Mouse (Mus musculus) hematopoietic stem cell, adult 5-6 weeks (primary cell): ENCODE measurements around the gene Erc2. TPM values are rescaled to one million over a fixed set of nuclear protein-coding genes. Genes with fewer than 3 reads are reported as not detected.

Source experiments
- ATAC-seq, 2 experiments: fragments of 125-278 bp in 1 of 2; replicated peaks in 1 of 2; 2 replicates each; pipeline ENCODE4 v1.8.0; 2016 to 2017; ENCODE audit warnings: inconsistent platforms in 2 of 2, mild to moderate bottlenecking in 2 of 2, moderate number of reproducible peaks in 2 of 2, low read depth in 1 of 2, moderate TSS enrichment in 1 of 2; ENCODE audit not compliant: low FRiP score in 2 of 2, poor library complexity in 2 of 2, severe bottlenecking in 2 of 2, insufficient read depth in 1 of 2, low TSS enrichment in 1 of 2
- total RNA-seq: library from RNA; stranded (forward); fragments of 172-1452, 232-1000 nt; gene quantifications from 2 replicates; pipeline ENCODE4 v1.2.3, GENCODE M21; 2017

Erc2 gene
- total RNA-seq, 1 experiment from 2014 or later: not detected

DNA sequence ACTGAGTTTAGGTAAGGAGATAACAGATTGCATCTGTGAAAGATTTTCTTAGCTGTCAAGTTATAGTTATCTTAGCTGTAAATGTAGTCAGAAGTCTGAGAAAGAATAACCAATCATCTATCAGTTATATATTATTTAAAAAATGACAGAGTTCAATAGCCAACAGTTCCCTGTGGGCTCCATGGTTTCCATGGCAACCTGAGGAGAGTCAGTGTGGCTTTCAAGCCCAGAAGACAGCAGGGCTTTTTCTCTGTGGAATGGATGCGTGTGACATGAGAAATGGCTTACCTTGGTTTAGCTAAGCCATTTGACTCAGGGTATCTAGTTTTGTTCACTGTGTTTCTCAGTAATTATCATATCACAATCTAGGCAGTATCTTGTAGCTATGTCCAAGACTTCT lies 117.2 kb downstream of the Erc2 start:
- no peak for ATAC-seq

DNA sequence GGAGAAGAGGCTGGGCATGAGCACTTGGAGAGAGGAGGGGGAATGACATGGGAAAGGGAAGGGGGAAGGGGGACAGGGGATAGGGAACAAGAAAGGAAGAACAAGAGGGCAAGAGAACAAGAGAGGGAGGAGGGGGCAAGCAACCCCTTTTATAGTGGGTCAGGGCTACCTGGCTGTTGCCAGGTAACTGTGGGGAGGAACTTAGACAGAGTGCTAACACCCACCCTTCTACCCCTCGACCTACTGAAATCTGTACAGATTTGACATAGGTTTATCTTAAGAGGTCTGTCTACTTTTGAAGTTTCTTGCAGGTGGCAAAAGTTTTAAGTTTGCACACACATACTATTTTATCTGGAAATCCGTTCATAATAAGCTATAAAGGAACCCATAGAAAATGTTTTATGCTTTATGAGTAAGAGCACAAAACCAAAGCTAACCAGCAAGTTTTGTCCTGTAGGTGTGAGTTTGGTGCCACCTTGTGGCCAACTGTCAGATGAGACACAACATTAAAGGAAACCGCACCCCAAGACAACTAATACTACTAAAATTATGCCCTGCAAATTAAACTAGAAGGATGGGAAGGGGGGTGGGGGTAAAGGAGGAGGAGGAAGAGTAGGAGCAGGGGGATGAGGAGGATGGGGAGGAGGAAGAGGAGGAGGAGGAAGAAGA lies 119.2 kb downstream of the Erc2 start:
- peak; percentile 56 to 66; a peak in 3 of 4 replicates for ATAC-seq

DNA sequence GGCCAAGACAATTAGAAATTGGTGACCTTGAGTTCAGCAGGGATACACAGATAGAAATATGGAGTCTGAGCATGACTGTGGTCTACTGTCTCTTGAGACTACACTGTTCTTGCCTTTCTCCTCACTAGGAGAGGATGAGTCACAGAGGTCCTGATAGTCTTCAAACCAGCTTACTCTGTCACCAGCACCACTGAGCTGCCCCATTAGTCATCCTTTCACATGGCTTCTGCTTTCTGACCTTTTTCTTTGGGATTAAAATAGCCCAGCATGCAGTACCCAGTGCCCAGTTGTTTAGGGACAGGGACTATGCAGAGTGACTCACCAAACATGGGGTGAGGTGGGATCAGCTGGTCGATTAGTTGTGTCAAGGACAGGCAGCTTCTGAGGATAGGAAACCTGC lies 132.1 kb downstream of the Erc2 start:
- no peak for ATAC-seq

DNA sequence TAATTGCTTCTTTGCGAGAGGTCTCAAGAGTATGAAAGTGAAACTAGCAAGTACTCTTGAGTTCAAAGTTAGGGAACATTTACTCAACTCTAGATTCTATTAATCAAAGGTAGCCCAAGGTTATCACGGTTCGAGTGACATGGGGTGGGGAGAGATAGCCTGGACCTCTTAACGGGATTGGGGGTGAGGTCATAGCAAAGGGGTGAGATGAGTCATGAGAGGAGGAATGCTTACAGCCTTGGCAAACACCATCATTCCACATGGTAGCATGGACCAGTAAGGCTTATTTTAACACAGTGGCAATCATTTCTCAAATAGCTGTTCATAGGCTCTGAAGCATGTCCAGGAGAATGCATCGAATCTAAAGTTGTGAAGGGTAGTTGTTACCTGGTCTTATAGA lies 134.7 kb downstream of the Erc2 start:
- ATAC-seq: no peak

DNA sequence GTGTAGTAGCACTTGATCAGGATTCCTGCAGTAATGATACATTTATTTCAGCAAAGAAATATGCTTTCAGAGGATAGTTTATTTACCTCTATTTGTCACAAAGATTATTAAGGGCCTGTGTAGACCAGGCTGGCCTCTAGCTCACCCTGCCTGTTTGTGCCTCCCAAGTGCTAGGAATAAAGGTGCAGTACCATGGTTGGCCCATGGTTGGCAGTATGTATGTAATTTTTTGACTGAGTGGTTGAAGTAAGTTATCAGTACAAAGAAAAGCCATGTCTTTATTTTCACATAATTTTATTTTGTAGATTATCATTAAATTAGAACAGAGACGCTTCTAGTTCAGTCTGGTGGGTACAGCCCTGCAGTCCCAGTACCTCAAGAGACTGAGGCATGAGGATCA lies 136.0 kb downstream of the Erc2 start:
- ATAC-seq: no peak

DNA sequence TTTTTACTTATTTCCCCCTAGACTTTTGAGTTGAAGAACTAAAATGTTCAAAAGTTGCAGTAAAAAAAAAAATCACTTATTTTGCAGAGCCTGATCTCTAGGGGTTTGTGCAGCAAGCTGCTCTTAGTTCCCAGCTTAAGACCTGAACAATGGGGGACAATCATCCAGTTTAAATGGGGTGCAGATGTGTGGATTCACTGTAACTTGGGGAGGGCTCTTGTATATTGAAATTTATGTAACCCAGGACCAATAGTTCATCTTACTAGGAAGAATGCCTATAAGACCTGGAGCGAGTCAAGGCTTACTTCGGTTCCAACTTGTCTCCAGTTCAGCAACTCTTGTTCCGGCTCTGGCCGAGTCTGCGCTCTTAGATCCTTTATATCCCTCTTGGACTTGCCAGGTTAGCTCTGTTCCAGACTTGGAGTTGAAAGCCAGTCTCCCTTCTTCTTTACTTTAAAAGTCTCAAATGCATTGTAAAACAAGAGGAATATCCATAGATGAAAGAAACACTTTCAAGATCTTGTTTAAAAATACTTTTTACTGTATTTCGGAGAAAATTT lies 136.9 kb downstream of the Erc2 start:
- no peak for ATAC-seq

DNA sequence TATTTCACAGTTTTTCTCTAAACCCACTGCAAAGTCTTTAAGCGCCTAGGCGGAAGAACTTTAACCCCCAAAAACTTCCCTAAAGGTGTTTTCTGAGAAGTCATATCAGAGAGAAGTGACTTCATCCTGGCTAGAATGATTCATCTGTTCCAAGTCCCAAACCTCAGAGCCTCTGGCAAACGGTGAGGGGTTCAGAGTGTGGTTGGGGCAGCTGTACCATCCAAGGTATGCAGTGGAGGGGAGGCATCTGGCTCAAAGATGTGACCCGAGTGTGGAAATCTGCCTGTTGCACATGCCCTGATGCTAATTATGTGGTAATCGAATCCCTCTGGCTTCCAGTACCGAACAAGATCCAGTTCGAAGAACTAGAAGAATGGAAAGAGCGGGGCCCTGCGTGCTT lies 137.8 kb downstream of the Erc2 start:
- ATAC-seq: no peak

DNA sequence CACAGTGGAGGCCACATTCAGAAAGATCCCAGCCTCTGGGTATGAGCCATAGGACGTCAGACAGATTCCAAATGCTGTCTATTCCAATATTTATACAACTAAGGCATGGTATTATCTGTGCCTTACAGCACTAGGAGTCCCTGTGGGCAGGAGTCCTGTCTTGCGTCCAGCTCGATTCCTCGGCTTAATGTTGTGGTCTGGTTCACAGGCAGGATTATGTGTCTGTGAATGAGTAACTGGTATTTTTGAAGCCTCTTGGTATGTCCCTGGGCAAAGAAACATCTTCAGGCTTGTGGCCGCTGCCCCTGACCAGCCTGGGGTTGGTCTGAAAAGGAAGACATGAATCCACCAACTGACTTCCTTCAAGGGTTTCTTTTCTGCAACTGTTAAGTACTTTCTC lies 153.1 kb downstream of the Erc2 start:
- ATAC-seq: no peak

DNA sequence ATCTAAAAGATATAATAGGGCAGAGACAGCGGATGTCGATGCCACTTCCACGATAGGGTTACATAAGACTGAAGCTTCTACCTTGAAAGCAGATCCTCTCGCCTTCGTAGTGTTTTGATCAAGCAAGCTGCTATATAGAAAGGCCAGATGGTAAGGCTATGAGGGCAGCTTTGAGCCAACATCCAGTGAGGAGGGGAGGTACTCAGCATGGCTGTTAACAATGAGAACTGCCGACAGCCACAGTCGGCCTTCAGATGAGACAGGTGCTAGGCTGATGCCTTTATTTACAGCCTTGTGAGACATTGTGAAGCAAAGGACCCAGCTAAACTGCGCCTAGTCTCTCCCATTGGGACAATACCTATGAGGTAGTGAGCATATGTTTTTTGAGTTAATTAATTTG lies 156.3 kb downstream of the Erc2 start:
- no peak for ATAC-seq

DNA sequence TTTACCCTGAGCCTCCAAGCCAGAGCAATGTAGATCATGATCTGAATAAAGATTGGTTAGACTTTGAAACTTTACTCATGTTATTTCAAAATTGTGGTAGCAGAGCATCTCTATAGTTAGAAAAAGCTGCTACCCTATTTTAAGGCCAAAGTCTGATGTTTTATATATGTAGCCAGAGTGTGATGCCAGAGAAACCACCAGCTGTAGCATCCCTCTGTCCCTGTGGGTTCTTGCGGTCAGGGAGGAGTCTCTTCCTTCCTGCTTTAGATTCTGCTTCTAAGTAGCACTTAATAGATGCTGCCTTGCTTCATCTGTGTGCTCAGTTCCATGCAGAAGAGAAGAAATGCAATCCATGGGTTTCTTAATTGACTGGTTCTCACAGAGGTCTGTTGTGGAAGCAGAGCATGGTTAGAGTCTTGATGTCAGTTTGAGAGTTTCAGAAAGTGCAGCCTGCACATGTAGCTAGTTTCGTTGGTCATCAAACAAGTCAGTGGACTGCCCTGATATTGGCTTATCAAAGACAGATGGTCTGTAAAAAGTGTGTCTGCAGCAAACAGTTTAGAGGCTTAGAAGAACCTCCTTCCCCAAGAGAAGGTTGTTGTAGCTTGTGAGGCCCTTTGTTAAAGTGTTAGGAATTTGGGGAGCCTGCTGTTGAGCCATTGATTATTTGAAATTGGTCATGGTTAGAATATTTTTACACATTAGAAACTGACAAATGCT lies 156.9 kb downstream of the Erc2 start:
- ATAC-seq: no peak

DNA sequence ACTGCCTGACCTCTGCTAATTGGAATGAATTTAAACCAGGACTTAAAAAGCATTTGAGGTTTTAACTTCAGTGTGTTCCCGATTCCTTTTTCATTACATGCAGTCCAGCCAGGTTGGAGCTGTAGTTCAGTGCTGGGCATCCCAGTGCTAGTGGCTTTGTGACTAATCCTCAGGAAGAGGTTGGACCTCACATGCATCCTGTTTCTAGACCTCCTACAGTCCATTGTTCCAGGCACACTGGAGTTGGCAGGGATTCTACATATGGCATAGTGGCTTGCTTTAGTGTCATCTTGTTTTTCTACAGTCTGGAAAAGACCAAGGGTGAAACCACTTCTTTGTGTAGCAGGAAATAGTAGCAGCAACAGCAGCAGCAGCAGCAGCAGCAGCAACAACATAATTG lies 159.0 kb downstream of the Erc2 start:
- no peak for ATAC-seq

DNA sequence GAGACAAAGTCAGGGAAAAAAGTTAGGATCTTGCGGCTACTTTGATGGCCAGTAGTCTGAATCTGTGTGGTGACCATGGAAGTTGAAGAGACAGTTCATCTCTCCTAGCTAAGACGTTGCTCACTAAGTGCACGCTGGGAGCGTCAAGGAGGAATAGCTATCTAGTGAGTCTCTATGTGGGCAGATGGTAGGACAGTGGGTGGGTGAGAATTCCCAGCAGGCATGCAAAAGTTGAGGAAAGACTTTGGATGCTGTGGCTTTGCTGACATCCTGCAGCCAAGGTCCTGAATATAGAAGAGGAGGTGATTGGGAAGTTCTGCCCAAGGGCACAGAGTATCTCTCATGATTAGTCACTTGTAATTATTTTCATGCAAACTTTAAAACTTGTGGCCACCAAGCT lies 162.6 kb downstream of the Erc2 start:
- no peak for ATAC-seq

DNA sequence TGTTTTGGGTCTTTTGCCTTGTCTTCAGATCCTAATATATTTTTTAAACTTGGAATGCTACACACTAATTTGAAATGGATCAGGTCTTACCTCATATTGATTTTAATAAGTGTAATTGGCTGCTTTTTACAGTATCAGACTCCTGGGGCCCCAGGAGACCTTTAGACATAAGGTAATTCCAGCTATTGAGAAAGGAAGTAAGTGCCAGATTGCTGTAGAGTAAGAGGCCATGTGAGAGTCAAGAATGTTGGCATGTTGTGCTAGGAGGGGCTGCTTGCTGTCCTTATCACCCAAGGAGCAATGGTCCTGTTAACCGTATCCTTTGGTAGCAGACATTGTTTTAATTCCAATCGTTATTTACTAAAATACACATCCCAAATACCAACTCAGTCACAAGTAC lies 163.3 kb downstream of the Erc2 start:
- ATAC-seq: no peak

DNA sequence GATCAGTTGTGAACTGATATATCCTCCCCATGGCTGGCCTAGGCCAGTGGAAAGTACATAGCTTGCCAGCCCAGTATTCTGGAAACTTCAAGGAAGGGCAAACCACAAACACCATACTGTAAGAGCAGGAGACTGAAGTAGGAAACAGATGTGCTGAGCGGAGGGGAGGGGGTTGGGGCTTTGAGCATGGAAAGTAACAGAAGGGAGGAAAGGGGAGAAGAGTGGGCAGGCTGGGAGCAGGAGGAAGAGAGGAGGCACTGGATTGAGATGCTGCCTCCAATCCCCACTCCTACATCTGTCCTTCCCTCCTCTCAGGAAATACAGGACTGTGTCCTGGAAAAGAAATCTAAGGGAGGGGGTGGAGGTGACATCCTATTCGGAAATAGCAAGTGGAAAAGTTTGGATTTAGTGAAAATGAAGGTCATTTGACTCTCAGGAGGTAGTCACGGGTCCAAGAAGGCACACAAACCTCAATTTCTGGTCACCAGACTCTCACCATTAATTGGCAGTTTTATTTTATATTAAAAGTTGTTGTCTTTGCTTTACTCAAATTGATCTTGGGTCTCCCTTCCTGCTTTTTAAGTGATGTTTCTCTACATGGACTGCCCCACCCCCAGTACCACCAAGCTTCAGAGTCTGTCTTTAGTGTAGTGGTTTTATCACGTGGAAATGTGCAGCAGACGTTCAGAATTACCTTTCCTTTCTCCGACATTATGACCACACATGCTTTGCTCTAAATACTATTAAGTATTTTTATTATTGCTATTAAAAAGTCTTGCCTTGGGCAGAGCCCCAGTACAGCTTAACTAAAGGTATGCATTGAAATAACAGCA lies 167.1 kb downstream of the Erc2 start:
- peak; percentile 91 to 93 for ATAC-seq

DNA sequence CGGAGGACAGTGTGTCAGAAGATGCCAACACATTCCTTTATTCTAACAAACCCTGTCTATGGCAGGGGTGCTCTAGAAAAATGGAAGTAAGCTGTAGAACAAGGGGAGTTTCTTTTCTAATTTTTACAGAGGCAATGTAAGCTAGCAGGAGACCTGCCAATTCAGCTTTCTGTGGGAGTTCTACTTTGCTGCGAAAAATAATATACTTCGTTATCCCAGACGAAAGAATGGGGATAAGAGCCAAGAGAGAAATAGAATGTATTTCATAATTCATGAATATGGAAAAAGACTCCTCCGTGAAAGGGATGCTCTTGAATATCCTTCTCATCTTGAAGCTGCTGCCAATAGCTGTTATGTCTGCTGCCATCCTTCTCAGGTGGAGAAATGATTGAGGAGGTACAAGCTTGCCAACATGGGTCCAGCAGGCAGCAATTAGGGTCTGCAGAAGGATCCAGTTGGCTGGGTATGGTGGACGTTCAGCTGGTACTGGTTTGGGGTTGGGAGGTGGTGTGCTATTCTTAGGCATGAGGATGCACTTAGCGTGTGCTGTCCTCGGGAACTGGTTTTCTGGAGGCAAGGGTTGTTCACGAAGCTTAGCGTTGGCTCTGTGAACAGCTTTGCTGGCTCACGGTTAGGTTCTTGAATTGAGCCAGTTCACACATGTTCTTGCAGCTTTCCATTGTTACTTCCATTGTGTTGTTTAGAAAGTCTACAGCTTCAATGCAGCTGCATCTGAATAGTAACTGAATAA lies 176.1 kb downstream of the Erc2 start:
- ATAC-seq: no peak

DNA sequence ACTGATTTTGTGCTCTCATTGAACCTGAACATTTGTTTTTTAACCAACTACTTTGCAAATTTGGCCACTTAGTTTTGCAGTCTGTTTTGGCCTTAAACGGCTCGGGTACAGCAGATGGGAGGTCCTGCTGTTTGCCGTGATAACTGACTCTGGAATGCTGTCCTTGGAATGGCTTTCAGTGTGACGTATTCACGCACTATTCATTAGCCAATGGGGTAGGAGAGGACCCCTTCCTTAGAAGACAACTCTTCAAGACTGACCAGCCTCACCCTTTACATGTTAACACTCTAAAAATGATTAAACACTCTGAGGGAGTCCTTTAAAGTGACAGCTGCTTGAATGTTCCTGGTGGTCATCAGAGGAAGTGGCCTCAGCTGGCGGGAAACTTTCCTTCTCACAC lies 178.5 kb downstream of the Erc2 start:
- ATAC-seq: no peak

DNA sequence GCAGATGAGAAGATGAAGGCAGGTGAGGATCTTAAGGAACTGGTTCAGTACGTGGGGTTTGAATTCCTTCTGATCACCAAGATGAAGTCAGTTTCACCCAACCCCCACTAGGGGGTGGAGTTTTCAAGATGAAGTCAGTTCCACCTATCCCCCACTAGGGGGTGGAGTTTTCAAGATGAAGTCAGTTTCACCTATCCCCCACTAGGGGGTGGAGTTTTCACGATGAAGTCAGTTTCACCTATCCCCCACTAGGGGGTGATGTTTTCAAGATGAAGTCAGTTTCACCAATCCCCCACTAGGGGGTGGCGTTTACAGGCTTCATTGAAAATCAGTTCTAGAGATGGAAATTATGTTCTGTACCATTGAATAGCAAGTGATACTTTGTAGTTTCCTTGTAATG lies 181.7 kb downstream of the Erc2 start:
- ATAC-seq: peak; percentile 39 to 65; a peak in 2 of 4 replicates
